Mouse (Mus musculus) midbrain, embryonic 11.5 days (tissue): Measurements from ENCODE around the gene Atf6b. TPM values are rescaled to one million over a fixed set of nuclear protein-coding genes. Genes with fewer than 3 reads are reported as not detected.

Experiments
- ATAC-seq: fragments of 200-750 bp; cut with Nextera tagmentation; 2 replicates; pipeline ENCODE4 v1.8.0; 2017; ENCODE audit warnings: moderate TSS enrichment, moderate library complexity; ENCODE audit not compliant: low FRiP score
- DNase-seq: peaks from one replicate; pipeline ENCODE4 v3.0.0; 2015; ENCODE audit warnings: low spot score; ENCODE audit errors: missing footprints
- H3K27ac ChIP-seq: fragments of 300-500 bp; sonication (generic); 2 replicates; pipeline ENCODE4 v1.5.1; 2014; ENCODE audit warnings: low read depth, low read length
- H3K27me3 ChIP-seq: fragments of 300-500 bp; sonication (generic); 2 replicates; pipeline ENCODE4 v1.6.1; 2014; ENCODE audit warnings: mild to moderate bottlenecking, low read length, moderate library complexity, mixed read lengths; ENCODE audit not compliant: control insufficient read depth, insufficient read depth
- H3K36me3 ChIP-seq: fragments of 300-500 bp; sonication (generic); 2 replicates; pipeline ENCODE4 v1.6.1; 2014; ENCODE audit warnings: mild to moderate bottlenecking, low read length, moderate library complexity, mixed read lengths; ENCODE audit not compliant: control insufficient read depth, insufficient read depth
- H3K4me1 ChIP-seq: fragments of 300-500 bp; sonication (generic); 2 replicates; pipeline ENCODE4 v1.6.1; 2014; ENCODE audit warnings: low read length; ENCODE audit not compliant: control insufficient read depth, insufficient read depth
- H3K4me2 ChIP-seq: fragments of 300-500 bp; sonication (generic); 2 replicates; pipeline ENCODE4 v1.6.1; 2014; ENCODE audit warnings: mild to moderate bottlenecking, moderate library complexity
- H3K4me3 ChIP-seq: fragments of 300-500 bp; sonication (generic); 2 replicates; pipeline ENCODE4 v1.5.1; 2014; ENCODE audit warnings: low read depth, low read length
- H3K9ac ChIP-seq: fragments of 300-500 bp; sonication (generic); 2 replicates; pipeline ENCODE4 v1.6.1; 2014; ENCODE audit warnings: low read length
- H3K9me3 ChIP-seq: fragments of 300-500 bp; sonication (generic); 2 replicates; pipeline ENCODE4 v1.6.1; 2016; ENCODE audit warnings: low read length; ENCODE audit not compliant: control insufficient read depth
- WGBS: fragments of 180-500 bp; shearing (Covaris S2); extraction: QIAGEN DNeasy Blood & Tissue Kit; methylation state at CpG from one replicate; pipeline ENCODE4 v1.1.7; 2014; 5-methylcytosine and 5-hydroxymethylcytosine counted together
- polyA plus RNA-seq: library from polyadenylated mRNA; unstranded; fragments of >200 nt; fragmentation: Nextera tagmentation; extraction: Ambion mirVana; gene quantifications from 2 replicates; pipeline ENCODE4 v1.2.1, GENCODE M21; 2014

The Atf6b gene
- polyA plus RNA-seq, 1 experiment from 2014 or later: 77.6 TPM

DNA sequence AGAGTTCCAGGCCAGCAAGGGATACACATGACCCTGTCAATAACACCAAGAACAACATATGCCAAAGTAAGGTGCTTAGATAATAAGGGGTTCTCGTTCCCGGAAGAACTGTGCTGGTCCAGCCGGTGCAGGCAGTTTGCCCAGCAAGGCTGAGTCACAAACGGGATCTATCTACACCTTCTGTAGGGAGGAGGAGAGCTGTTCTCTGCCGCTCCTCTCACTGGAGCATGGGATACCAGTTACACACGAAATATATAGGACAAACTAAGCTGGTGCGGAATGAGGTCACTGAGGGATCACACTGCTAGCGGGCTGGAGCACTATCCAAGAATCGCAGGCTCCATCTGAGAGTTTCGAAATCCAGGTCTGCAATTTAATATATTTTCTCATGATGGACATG, 3.0 kb upstream of the Atf6b start:
- no peak for ATAC-seq
- Histone ChIP-seq H3K4me1 (peaks cover 24% of the 10 kb centered on the region), H3K36me3 (0 out of 2 replicates have a peak, but pooled peaks cover under 1% of the 10 kb centered on the region), H3K4me3 (no peak overlapping the region), H3K27me3 (no peaks in the 10 kb centered on the region), H3K4me2 (no peak overlapping the region), H3K27ac (no peak overlapping the region; the same call in 1 of the 2 replicates), H3K9ac (no peak overlapping the region), H3K9me3 (no peaks in the 10 kb centered on the region)
- DNase-seq: no peak
- 85% methylated on average over 10 of the region's 10 CpGs for WGBS

DNA sequence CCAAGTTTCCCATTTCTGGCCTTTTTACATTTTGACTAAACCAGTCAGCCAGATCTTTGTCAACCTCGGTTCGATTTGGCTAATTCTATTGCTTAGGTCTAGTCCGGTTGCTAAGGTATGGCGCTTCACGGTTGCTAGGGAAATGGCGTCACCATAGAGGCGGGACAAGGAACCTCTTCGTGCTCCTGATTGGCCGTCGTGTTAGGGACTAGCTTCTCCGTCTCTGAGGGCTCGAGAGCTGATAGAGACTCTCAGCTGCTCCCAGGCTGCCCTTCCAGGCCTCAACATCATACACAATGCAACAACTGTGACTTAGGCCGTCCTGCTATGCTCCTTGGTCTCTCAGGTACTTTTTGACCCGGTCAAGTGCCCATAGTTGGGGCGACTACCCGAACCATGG, 2.3 kb upstream of the Atf6b start, which contains the start of gene Fkbpl:
Gene Fkbpl (plus strand): TSS at position 157 of the 400 bp plus-strand sequence.
- peak within 1 kb of the TSS; percentile 67 for H3K4me2 ChIP-seq
- H3K9me3 ChIP-seq: no peaks in the 10 kb centered on the region
- ATAC-seq (peak; percentile 80), DNase-seq (peak; percentile 100)
- H3K4me1 ChIP-seq: peaks cover 24% of the 10 kb centered on the region
- under 1% methylated on average over 16 of the region's 16 CpGs for WGBS
- no peak within 1 kb of the TSS; the same call in none of the 2 replicates for H3K27ac ChIP-seq
- no peaks in the 10 kb centered on the region for H3K27me3 ChIP-seq
- peak within 1 kb of the TSS; percentile 64 for H3K9ac ChIP-seq
- peak within 1 kb of the TSS; percentile 50 for H3K4me3 ChIP-seq
- H3K36me3 ChIP-seq: 0 out of 2 replicates have a peak, but pooled peaks cover 4% of the 10 kb centered on the region

DNA sequence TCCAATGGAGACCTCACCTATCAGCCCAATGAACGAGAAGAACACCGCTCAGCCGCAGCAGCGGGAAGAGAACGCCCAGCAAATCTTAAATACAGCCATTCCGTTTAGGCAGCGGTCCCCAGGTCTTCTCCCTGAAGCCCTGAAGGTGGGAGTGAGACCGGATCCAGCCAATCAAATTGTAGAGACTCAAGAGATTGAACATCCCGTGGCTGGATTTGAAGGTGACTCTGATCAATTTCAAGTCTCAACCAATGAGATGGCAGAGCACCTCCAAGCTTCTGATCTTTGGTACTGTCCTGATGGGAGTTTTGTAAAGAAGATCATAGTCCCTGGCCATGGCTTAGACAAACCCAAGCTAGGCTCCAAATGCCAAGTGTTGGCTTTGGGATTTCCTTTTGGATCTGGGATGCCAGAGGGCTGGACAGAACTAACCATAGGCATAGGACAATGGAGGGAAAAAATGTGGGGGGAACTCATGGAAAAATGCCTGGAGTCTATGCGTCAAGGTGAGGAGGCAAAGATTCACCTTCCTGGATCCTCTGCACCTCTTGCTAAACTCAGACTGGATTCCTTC, 1.6 kb upstream of the Atf6b start:
- no peaks in the 10 kb centered on the region for H3K9me3 ChIP-seq
- H3K4me3 ChIP-seq: peak overlapping the region; percentile 50
- H3K27ac ChIP-seq: no peak overlapping the region; the same call in 1 of the 2 replicates
- H3K27me3 ChIP-seq: no peaks in the 10 kb centered on the region
- 49% methylated on average over 10 of the region's 10 CpGs for WGBS
- H3K4me2 ChIP-seq: peak overlapping the region; percentile 67
- H3K4me1 ChIP-seq: peaks cover 24% of the 10 kb centered on the region
- H3K9ac ChIP-seq: peak overlapping the region; percentile 64
- ATAC-seq (no peak), DNase-seq (no peak)
- 0 out of 2 replicates have a peak, but pooled peaks cover 5% of the 10 kb centered on the region for H3K36me3 ChIP-seq

DNA sequence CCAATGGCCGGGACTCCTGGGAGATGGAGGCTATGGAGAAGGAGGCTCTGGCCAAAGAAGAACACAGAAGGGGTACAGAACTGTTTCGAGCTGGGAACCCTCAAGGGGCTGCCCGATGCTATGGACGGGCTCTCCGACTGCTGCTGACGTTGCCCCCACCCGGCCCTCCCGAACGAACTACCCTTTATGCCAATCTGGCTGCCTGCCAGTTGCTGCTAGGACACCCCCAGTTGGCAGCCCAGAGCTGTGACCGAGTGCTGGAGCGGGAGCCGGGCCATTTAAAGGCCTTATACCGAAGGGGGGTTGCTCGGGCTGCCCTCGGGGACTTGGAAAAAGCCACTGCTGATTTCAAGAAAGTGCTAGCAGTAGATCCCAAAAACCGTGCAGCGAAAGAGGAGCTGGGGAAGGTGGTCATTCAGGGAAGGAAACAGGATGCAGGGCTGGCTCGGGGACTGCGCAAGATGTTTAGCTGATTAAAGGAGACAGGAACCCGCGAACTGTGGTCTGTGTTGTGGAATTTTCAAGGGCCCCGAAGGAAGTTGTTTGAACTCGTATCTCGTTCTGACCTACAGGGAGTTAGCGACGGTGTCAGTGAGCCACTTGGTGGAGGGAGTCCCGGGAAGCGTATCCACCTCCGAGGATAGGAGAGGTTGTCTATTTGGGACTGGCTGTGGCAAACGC, 975 bp upstream of the Atf6b start:
- Histone ChIP-seq H3K4me3 (no peak overlapping the region), H3K9ac (no peak overlapping the region), H3K27ac (no peak overlapping the region), H3K4me2 (no peak overlapping the region; the same call in 1 of the 2 replicates), H3K9me3 (no peaks in the 10 kb centered on the region), H3K4me1 (peaks cover 23% of the 10 kb centered on the region), H3K36me3 (0 out of 2 replicates have a peak, but pooled peaks cover 6% of the 10 kb centered on the region), H3K27me3 (no peaks in the 10 kb centered on the region)
- ATAC-seq (no peak), DNase-seq (no peak)
- WGBS: 90% methylated on average over 30 of the region's 30 CpGs

DNA sequence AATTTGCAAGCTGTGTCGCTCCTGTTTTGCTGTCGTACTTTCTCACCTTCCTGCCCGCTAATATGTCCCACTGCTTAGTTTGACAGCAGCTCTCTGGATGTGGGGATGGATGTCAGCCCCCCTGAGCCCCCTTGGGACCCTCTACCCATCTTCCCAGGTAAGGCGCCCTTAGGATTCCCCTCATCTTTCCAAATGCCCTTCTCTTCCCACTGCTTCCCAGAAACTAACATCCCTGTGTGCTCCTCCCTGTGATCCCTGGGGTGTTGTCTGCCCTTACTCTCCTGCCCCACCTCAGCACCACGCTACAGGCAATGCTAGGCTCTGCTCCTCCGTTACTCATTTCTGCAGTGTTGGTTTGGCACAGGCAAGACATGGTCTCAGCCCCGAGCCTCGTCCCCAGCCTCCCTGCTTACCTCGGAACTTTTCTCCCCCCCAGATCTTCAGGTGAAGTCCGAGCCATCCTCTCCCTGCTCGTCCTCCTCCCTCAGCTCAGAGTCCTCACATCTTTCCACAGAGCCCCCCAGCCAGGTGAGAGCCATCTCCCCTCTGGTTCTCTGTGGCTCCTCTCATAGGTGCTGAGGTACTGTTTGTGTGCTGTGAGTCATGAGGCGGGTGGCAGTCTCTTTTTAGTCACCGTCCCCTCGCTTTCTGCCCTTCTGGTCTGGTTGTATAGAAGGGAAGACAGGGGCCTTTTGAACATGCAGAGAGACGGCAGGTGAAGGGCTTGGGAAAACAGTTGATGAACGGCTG, 1.4 kb downstream of the Atf6b start:
- H3K27me3 ChIP-seq: no peaks in the 10 kb centered on the region
- H3K4me1 ChIP-seq: peaks cover 17% of the 10 kb centered on the region
- DNase-seq (no peak), ATAC-seq (no peak)
- H3K9ac ChIP-seq: no peak overlapping the region
- WGBS: 88% methylated on average over 16 of the region's 16 CpGs
- peak overlapping the region; percentile 92 for H3K4me2 ChIP-seq
- H3K4me3 ChIP-seq: peak overlapping the region; percentile 94
- H3K9me3 ChIP-seq: no peaks in the 10 kb centered on the region
- no peak overlapping the region for H3K27ac ChIP-seq
- H3K36me3 ChIP-seq: peaks cover 14% of the 10 kb centered on the region

DNA sequence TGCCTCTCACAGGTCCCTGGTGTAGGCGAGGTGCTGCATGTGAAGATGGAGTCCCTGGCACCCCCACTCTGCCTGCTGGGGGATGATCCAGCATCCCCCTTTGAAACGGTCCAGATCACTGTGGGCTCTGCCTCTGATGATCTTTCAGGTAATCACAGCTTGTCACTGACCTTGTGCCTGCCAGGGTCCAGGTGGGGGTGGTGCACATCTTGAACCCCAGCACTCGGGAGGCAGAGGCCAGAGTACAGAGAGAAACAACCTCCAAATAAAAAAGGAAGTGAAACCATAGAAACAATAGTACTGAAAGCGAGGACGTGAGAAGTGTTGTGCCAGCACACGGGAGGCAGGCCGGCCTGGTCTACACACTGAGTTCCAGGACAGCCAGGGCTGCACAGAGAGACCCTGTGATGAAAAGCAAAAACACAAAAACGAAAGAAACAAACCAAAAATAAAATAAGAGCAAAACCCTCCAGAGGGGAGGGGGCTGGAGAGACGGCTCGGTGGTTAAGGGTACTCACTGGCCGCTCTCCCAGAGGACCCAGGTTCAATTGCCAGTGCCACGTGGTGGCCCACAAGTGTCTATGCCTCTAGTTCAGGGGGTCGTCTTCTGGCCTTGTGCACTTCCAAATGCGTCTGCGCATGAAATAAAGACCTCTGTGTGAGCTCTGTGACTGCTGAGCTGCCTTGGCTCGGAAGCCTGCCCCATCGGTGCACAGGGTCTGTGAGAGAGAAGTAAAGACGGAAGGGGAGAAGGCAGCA, 2.3 kb downstream of the Atf6b start:
- Histone ChIP-seq H3K27ac (no peak overlapping the region), H3K36me3 (peaks cover 14% of the 10 kb centered on the region), H3K4me2 (no peak overlapping the region), H3K9ac (no peak overlapping the region), H3K9me3 (no peaks in the 10 kb centered on the region), H3K27me3 (no peaks in the 10 kb centered on the region), H3K4me1 (peaks cover 17% of the 10 kb centered on the region), H3K4me3 (no peak overlapping the region)
- ATAC-seq (no peak), DNase-seq (no peak)
- 87% methylated on average over 18 of the region's 18 CpGs for WGBS

DNA sequence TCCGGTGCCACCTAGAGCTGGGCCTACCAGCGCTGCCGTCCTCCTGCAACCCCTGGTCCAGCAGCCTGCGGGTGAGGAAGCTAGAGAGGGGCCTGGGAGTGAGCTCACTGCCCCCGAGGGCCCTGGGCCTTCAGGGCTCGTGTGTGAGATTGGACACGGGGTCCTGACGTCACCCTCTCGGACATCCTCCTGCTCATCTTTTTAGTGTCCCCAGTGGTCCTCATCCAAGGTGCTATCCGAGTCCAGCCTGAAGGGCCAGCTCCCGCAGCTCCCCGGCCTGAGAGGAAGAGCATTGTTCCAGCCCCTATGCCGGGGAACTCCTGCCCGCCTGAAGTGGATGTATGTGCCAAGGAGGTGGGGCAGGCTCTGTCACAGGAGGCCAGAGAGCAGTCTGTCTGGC, 3.8 kb downstream of the Atf6b start:
- Histone ChIP-seq H3K9ac (no peak overlapping the region), H3K4me1 (peaks cover 10% of the 10 kb centered on the region), H3K9me3 (no peaks in the 10 kb centered on the region), H3K27ac (no peak overlapping the region), H3K4me3 (no peak overlapping the region), H3K4me2 (no peak overlapping the region), H3K27me3 (no peaks in the 10 kb centered on the region), H3K36me3 (peaks cover 14% of the 10 kb centered on the region)
- 95% methylated on average over 14 of the region's 14 CpGs for WGBS
- no peak for DNase-seq
- no peak for ATAC-seq

DNA sequence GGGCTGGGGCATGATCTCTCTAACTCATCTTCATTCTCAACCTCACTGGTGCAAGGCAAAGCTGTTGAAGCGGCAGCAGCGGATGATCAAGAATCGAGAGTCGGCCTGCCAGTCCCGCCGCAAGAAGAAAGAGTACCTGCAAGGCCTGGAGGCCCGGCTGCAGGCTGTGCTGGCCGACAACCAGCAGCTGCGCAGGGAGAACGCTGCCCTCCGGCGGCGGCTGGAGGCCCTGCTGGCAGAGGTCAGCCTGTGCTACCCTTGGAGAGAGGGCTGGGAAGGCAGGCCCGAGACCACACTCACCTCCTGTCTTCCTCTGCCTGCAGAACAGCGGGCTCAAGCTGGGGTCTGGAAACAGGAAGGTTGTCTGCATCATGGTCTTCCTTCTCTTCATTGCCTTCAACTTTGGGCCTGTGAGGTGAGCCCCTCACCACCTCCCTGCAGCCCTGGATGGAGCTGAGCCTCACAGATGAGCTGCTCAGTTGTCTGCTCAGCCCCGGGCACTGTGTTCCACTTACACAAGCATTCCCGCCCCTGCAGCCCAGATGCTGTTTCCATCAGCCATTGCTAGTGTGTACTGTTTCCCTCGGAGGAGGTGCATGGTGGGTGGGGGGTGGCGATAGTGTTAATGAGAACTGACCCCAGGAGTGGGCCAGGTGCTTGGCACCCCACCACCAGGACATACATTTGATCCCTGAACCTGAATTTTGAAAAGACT, 4.7 kb downstream of the Atf6b start:
- Histone ChIP-seq H3K9me3 (no peaks in the 10 kb centered on the region), H3K27ac (no peak overlapping the region), H3K4me2 (no peak overlapping the region), H3K4me1 (peaks cover 13% of the 10 kb centered on the region), H3K36me3 (peaks cover 14% of the 10 kb centered on the region), H3K4me3 (no peak overlapping the region), H3K9ac (no peak overlapping the region), H3K27me3 (no peaks in the 10 kb centered on the region)
- DNase-seq (no peak), ATAC-seq (no peak)
- WGBS: 47% methylated on average over 19 of the region's 19 CpGs
